Mouse (Mus musculus): Measurements from ENCODE around the gene Lrrc75b. TPM values are rescaled to one million over a fixed set of nuclear protein-coding genes. Genes with fewer than 3 reads are reported as not detected.
"Not testable (repeated sequence)": the region's sequence is repeated elsewhere in the genome, so short reads cannot be mapped to it uniquely, and the experiment has no call there.

The Lrrc75b gene
- polyA plus RNA-seq, 1 experiment from 2014 or later = 0.93 TPM

- H3K9ac ChIP-seq (replicated peaks) = 0 out of 2 replicates have a peak overlapping the region, but pooled peaks have one; percentile 89
- WGBS = 57% methylated on average over 4 of the region's 4 CpGs
- H3K4me1 ChIP-seq (replicated peaks) = peaks cover 25% of the 10 kb centered on the region
These were observed 44.7 kb downstream of the Lrrc75b start for GRCm38 (mm10) chr10:75515216-75516037.

DNA sequence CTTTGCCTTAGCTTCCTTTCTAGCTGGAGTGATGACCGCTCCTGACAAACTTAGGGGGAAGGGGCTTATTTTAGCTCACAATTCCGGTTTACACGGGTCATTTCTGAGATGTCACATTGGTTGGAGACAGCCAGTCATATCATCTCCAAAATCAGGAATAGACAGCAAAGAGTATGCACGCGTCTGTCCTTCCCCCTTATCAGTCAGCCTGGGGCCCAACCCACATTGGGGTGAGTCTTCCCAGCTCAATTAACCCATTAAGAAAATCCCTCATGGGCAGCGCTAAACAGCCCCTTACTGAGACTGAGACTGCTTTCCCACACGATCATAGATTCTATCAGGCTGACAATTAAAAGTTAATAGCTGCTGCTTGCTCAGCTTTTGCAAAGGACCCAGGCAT is 45.8 kb downstream of the Lrrc75b start:
- Histone ChIP-seq H3K9me3 (no peaks in the 10 kb centered on the region), H3K4me1 (replicated peaks) (peaks cover 23% of the 10 kb centered on the region), H3K9ac (replicated peaks) (no peak overlapping the region), H3K27me3 (no peaks in the 10 kb centered on the region), H3K27ac (no peak overlapping the region), H3K36me3 (peaks cover 39% of the 10 kb centered on the region), H3K4me3 (replicated peaks) (no peak overlapping the region), H3K4me2 (no peak overlapping the region)
- WGBS = 71% methylated on average over 7 of the region's 7 CpGs
- no peak for ATAC-seq (ENCODE audit: insufficient number of reproducible peaks, insufficient read depth, low FRiP score, low TSS enrichment, low read depth)

More at GRCm38 (mm10) chr10:75515216-75516037, 44.7 kb downstream of the Lrrc75b start:
- no peaks in the 10 kb centered on the region for H3K27me3 ChIP-seq
- H3K4me2 ChIP-seq = peak overlapping the region; percentile 93
- H3K9me3 ChIP-seq = no peaks in the 10 kb centered on the region
- H3K36me3 ChIP-seq = peaks cover 39% of the 10 kb centered on the region
- H3K4me3 ChIP-seq (replicated peaks) = no peak overlapping the region; the same call in 1 of the 2 replicates
- no peak overlapping the region for H3K27ac ChIP-seq
- ATAC-seq (ENCODE audit: insufficient number of reproducible peaks, insufficient read depth, low FRiP score, low TSS enrichment, low read depth) = no peak

DNA sequence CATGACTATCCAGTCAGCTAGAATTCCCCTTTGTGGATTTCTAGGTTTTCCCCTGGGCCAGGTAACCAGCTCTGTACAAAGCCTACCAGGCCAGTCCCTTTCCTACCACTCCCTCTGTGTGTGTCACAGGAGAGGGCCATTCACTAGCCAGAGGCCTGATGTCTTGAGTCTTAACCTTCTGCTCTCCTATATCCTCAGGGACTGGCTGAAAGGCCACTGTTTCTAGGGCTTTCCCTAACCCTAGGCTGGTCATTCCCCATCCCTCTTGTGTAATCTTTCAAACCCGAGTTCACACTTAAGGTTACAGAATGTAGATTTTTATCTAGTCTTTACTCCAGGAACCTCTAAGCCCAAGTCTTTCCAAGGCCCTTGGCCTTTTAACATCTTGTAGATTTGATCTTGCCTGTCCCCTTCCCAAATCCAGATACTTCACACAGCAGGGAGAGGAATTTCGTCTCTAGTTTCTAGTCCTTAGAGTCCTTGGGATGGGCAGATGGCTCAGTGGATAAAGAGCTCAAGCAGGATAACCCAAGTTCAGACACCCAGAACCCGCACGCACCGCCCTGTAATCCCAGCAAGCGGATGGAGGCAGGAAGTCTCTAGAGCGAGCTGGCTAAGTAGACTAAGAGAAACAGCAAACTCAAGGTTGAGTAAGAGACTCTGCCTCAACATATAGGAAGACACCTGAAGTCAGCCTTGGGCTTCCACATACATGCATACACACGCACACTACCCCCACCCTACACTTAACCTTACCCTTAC is 46.6 kb downstream of the Lrrc75b start:
- H3K4me1 ChIP-seq (replicated peaks) = peaks cover 15% of the 10 kb centered on the region
- H3K4me3 ChIP-seq (replicated peaks) = no peak overlapping the region
- 91% methylated on average over 8 of the region's 8 CpGs for WGBS
- no peak for ATAC-seq (ENCODE audit: insufficient number of reproducible peaks, insufficient read depth, low FRiP score, low TSS enrichment, low read depth)
- no peak overlapping the region for H3K4me2 ChIP-seq
- H3K9me3 ChIP-seq = no peaks in the 10 kb centered on the region
- peaks cover 46% of the 10 kb centered on the region for H3K36me3 ChIP-seq
- no peaks in the 10 kb centered on the region for H3K27me3 ChIP-seq
- H3K9ac ChIP-seq (replicated peaks) = no peak overlapping the region
- H3K27ac ChIP-seq = no peak overlapping the region

DNA sequence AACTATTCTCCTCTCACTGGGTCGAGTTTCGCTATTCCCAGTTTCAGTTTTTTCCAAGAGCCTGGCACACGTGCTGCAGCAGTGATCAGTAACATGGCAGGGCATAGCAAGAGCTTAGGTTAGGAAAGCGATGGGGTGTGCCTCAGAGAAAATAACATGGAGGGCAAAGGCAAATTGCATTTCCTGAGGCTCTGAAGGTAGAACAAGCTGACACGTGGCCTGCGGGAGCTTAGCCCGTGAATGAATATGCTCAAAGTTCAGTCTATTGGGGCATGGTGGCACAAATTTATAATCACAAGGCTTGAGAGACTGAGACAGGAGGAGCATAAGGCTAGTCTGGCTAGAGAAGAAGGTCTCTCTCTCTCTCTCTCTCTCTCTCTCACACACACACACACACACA is 47.3 kb downstream of the Lrrc75b start:
- no peak for ATAC-seq (ENCODE audit: insufficient number of reproducible peaks, insufficient read depth, low FRiP score, low TSS enrichment, low read depth)
- Histone ChIP-seq H3K4me1 (replicated peaks) (peaks cover 14% of the 10 kb centered on the region), H3K27me3 (no peaks in the 10 kb centered on the region), H3K36me3 (peaks cover 52% of the 10 kb centered on the region), H3K27ac (no peak overlapping the region), H3K9ac (replicated peaks) (no peak overlapping the region), H3K4me3 (replicated peaks) (no peak overlapping the region), H3K4me2 (no peak overlapping the region), H3K9me3 (no peaks in the 10 kb centered on the region)
- WGBS = 92% methylated on average over 7 of the region's 7 CpGs

DNA sequence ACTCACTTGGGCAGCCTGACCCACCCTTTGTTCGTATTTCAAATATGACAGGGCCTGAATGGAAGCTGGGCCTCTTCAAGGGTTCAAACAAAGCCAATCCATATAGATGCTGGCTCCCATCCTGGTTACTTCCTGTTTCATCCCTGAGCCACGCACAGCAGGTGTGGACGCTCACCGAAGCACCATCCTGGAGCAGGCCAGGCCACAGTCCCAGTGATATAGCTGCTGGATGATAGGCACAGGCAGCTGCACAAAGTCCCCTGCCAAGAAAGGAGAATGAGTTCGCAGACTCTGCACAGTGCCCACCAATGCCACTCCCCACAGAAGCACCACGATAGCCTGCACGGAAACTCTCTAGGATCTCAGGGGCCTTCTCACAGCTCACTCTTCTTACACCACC is 48.2 kb downstream of the Lrrc75b start:
- peaks cover 14% of the 10 kb centered on the region for H3K4me1 ChIP-seq (replicated peaks)
- no peak overlapping the region for H3K4me2 ChIP-seq
- no peak overlapping the region for H3K27ac ChIP-seq
- no peaks in the 10 kb centered on the region for H3K9me3 ChIP-seq
- no peak for ATAC-seq (ENCODE audit: insufficient number of reproducible peaks, insufficient read depth, low FRiP score, low TSS enrichment, low read depth)
- H3K4me3 ChIP-seq (replicated peaks) = no peak overlapping the region
- 94% methylated on average over 7 of the region's 7 CpGs for whole genome bisulfite sequencing
- H3K36me3 ChIP-seq = peaks cover 61% of the 10 kb centered on the region
- H3K9ac ChIP-seq (replicated peaks) = no peak overlapping the region
- no peaks in the 10 kb centered on the region for H3K27me3 ChIP-seq

DNA sequence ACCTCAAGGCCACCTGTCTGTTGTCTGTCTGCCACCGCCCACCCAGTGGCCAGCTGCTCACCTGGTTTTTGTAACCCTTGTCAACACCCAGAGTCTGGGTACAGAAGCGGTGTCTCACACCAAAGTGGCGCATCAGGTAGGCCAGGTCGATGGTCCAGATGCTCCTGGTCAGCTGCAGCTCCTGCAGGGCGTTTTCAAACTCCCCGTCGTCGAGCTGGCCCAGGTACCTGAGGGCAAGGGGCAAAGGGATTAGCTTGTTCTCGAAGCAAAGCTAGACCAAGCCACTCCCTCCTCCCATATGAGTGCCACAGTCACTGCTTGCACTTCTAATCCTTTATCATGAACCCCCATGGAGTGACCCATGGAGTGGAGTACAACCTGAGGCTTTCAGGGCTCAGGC is 49.1 kb downstream of the Lrrc75b start:
- H3K36me3 ChIP-seq = peaks cover 68% of the 10 kb centered on the region
- ATAC-seq (ENCODE audit: insufficient number of reproducible peaks, insufficient read depth, low FRiP score, low TSS enrichment, low read depth) = no peak

GRCm38 (mm10) chr10:75510446-75510845 is 49.7 kb downstream of the Lrrc75b start:
- no peak overlapping the region for H3K4me2 ChIP-seq
- no peaks in the 10 kb centered on the region for H3K27me3 ChIP-seq
- no peak overlapping the region for H3K9ac ChIP-seq (replicated peaks)
- peaks cover 2% of the 10 kb centered on the region for H3K4me1 ChIP-seq (replicated peaks)
- H3K9me3 ChIP-seq = no peaks in the 10 kb centered on the region
- 93% methylated on average over 7 of the region's 7 CpGs for WGBS
- ATAC-seq (ENCODE audit: insufficient number of reproducible peaks, insufficient read depth, low FRiP score, low TSS enrichment, low read depth) = no peak
- H3K4me3 ChIP-seq (replicated peaks) = no peak overlapping the region
- H3K36me3 ChIP-seq = peaks cover 68% of the 10 kb centered on the region
- H3K27ac ChIP-seq = no peak overlapping the region

More for the DNA sequence above, 49.1 kb downstream of the Lrrc75b start:
- no peaks in the 10 kb centered on the region for H3K9me3 ChIP-seq
- H3K4me2 ChIP-seq = no peak overlapping the region
- WGBS = 85% methylated on average over 9 of the region's 9 CpGs
- H3K4me1 ChIP-seq (replicated peaks) = peaks cover 8% of the 10 kb centered on the region
- H3K27me3 ChIP-seq = no peaks in the 10 kb centered on the region
- H3K9ac ChIP-seq (replicated peaks) = no peak overlapping the region
- no peak overlapping the region for H3K27ac ChIP-seq
- no peak overlapping the region for H3K4me3 ChIP-seq (replicated peaks)

DNA sequence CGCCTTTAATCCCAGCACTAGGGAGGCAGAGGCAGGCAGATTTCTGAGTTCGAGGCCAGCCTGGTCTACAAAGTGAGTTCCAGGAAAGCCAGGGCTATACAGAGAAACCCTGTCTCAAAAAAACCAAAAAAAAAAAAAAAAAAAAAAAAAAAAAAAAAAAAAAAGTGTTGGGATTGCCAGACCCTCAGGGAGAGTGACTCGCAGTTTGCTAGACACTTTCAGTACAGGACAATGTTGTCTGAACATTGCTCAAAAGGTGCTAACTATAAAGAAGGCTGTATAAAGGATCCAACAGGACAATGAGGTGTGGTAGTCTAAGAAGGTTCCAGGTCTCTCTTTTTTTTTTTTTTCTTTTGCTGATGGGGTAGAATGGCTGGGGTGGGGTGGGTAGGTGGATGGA is 54.2 kb downstream of the Lrrc75b start:
- not testable (repeated sequence) for H3K9me3 ChIP-seq
- 89% methylated on average over 3 of the region's 3 CpGs for WGBS

GRCm38 (mm10) chr10:75505130-75505495 is 55.0 kb downstream of the Lrrc75b start:
- 67% methylated on average over 3 of the region's 3 CpGs for WGBS
- Histone ChIP-seq H3K27ac (no peak overlapping the region), H3K4me2 (no peak overlapping the region), H3K9me3 (no peaks in the 10 kb centered on the region), H3K4me3 (replicated peaks) (no peak overlapping the region), H3K27me3 (no peaks in the 10 kb centered on the region), H3K4me1 (replicated peaks) (no peaks in the 10 kb centered on the region), H3K9ac (replicated peaks) (no peak overlapping the region), H3K36me3 (peaks cover 43% of the 10 kb centered on the region)
- no peak for ATAC-seq (ENCODE audit: insufficient number of reproducible peaks, insufficient read depth, low FRiP score, low TSS enrichment, low read depth)

More for the DNA sequence above, 54.2 kb downstream of the Lrrc75b start:
- H3K9ac ChIP-seq (replicated peaks); H3K27ac ChIP-seq; H3K4me2 ChIP-seq; H3K27me3 ChIP-seq; ATAC-seq (ENCODE audit: insufficient number of reproducible peaks, insufficient read depth, low FRiP score, low TSS enrichment, low read depth); H3K4me3 ChIP-seq (replicated peaks); H3K4me1 ChIP-seq (replicated peaks): not testable (repeated sequence)
- peaks cover 52% of the 10 kb centered on the region for H3K36me3 ChIP-seq

- ATAC-seq (ENCODE audit: insufficient number of reproducible peaks, insufficient read depth, low FRiP score, low TSS enrichment, low read depth) = no peak
- no peaks in the 10 kb centered on the region for H3K9me3 ChIP-seq
- WGBS = 84% methylated on average over 8 of the region's 8 CpGs
- H3K4me1 ChIP-seq (replicated peaks) = no peaks in the 10 kb centered on the region
- peaks cover 37% of the 10 kb centered on the region for H3K36me3 ChIP-seq
- no peak overlapping the region for H3K4me2 ChIP-seq
- H3K27ac ChIP-seq = no peak overlapping the region
- H3K27me3 ChIP-seq = no peaks in the 10 kb centered on the region
- H3K4me3 ChIP-seq (replicated peaks) = no peak overlapping the region
- no peak overlapping the region for H3K9ac ChIP-seq (replicated peaks)
These were observed 55.6 kb downstream of the Lrrc75b start for GRCm38 (mm10) chr10:75504234-75505129.

DNA sequence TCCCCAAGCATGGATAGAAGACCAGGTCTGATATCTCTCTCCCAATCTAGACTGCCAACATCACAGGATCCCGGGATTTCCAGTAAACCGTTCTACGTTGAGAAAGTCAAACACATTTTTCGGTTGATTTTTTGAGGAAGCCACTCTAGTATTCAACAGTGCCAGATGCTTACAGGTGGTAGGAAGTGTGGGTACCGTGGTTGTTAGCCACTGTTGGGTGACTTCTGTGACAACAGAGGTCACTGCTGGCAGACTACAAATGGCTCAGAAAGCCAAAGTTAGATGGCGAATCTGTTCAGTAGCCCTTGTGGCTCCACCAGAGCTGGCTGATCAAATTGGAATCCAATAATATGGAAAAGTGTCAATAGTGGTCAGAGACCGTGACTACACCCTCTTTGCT is 56.4 kb downstream of the Lrrc75b start:
- H3K27me3 ChIP-seq = no peaks in the 10 kb centered on the region
- H3K4me2 ChIP-seq = no peak overlapping the region
- 94% methylated on average over 7 of the region's 7 CpGs for WGBS
- ATAC-seq (ENCODE audit: insufficient number of reproducible peaks, insufficient read depth, low FRiP score, low TSS enrichment, low read depth) = no peak
- no peak overlapping the region for H3K9ac ChIP-seq (replicated peaks)
- H3K9me3 ChIP-seq = no peaks in the 10 kb centered on the region
- peaks cover 29% of the 10 kb centered on the region for H3K36me3 ChIP-seq
- no peak overlapping the region for H3K4me3 ChIP-seq (replicated peaks)
- H3K27ac ChIP-seq = no peak overlapping the region
- no peaks in the 10 kb centered on the region for H3K4me1 ChIP-seq (replicated peaks)
